Mouse (Mus musculus): ENCODE data around the gene Frrs1l. TPM values are rescaled to one million over a fixed set of nuclear protein-coding genes. Genes with fewer than 3 reads are reported as not detected.
A peak's percentile ranks its signal among the peaks of the same experiment; 100 is the strongest.

Gene Frrs1l
- polyA plus RNA-seq, 1 experiment from 2014 or later = 0.14 TPM

- Histone ChIP-seq H3K27ac (ENCODE audit: low read depth, low read length) (no peak overlapping the region), H3K4me3 (ENCODE audit: low read depth, low read length) (no peak overlapping the region), H3K4me1 (ENCODE audit: control insufficient read depth, insufficient read depth, low read length) (peaks cover 8% of the 10 kb centered on the region), H3K36me3 (ENCODE audit: control insufficient read depth, insufficient read depth, low read length) (no peaks in the 10 kb centered on the region), H3K9me3 (replicated peaks; ENCODE audit: control insufficient read depth, low read length) (no peaks in the 10 kb centered on the region), H3K4me2 (no peak overlapping the region), H3K9ac (ENCODE audit: low read depth, low read length) (no peak overlapping the region), H3K27me3 (ENCODE audit: control insufficient read depth, insufficient read depth, low read length) (no peaks in the 10 kb centered on the region)
- ATAC-seq (replicated peaks; ENCODE audit: insufficient number of reproducible peaks, low FRiP score, low TSS enrichment) = no peak
- 39% methylated on average over 9 of the region's 9 CpGs for WGBS (ENCODE audit: insufficient replicate concordance)
These were observed 32.7 kb downstream of the Frrs1l start for GRCm38 (mm10) chr4:56957518-56957917.

GRCm38 (mm10) chr4:56953235-56953634 lies 37.0 kb downstream of the Frrs1l start:
- Histone ChIP-seq H3K36me3 (ENCODE audit: control insufficient read depth, insufficient read depth, low read length) (no peaks in the 10 kb centered on the region), H3K9ac (ENCODE audit: low read depth, low read length) (no peak overlapping the region), H3K4me1 (ENCODE audit: control insufficient read depth, insufficient read depth, low read length) (peaks cover 8% of the 10 kb centered on the region), H3K9me3 (replicated peaks; ENCODE audit: control insufficient read depth, low read length) (no peaks in the 10 kb centered on the region), H3K4me2 (no peak overlapping the region), H3K27ac (ENCODE audit: low read depth, low read length) (no peak overlapping the region), H3K4me3 (ENCODE audit: low read depth, low read length) (no peak overlapping the region), H3K27me3 (ENCODE audit: control insufficient read depth, insufficient read depth, low read length) (no peaks in the 10 kb centered on the region)
- no peak for ATAC-seq (replicated peaks; ENCODE audit: insufficient number of reproducible peaks, low FRiP score, low TSS enrichment)
- WGBS (ENCODE audit: insufficient replicate concordance) = 42% methylated on average over 6 of the region's 6 CpGs

GRCm38 (mm10) chr4:56951701-56952100 lies 38.5 kb downstream of the Frrs1l start:
- Histone ChIP-seq H3K27me3 (ENCODE audit: control insufficient read depth, insufficient read depth, low read length) (no peaks in the 10 kb centered on the region), H3K9ac (ENCODE audit: low read depth, low read length) (no peak overlapping the region), H3K4me3 (ENCODE audit: low read depth, low read length) (no peak overlapping the region), H3K9me3 (replicated peaks; ENCODE audit: control insufficient read depth, low read length) (no peaks in the 10 kb centered on the region), H3K36me3 (ENCODE audit: control insufficient read depth, insufficient read depth, low read length) (no peaks in the 10 kb centered on the region), H3K4me2 (no peak overlapping the region), H3K4me1 (ENCODE audit: control insufficient read depth, insufficient read depth, low read length) (peaks cover 6% of the 10 kb centered on the region; the same call in 1 of the 2 replicates), H3K27ac (ENCODE audit: low read depth, low read length) (no peak overlapping the region)
- 88% methylated on average over 3 of the region's 3 CpGs for WGBS (ENCODE audit: insufficient replicate concordance)
- ATAC-seq (replicated peaks; ENCODE audit: insufficient number of reproducible peaks, low FRiP score, low TSS enrichment) = no peak

- Histone ChIP-seq H3K27me3 (ENCODE audit: control insufficient read depth, insufficient read depth, low read length) (no peaks in the 10 kb centered on the region), H3K4me3 (ENCODE audit: low read depth, low read length) (no peak overlapping the region), H3K4me1 (ENCODE audit: control insufficient read depth, insufficient read depth, low read length) (peaks cover 12% of the 10 kb centered on the region), H3K36me3 (ENCODE audit: control insufficient read depth, insufficient read depth, low read length) (no peaks in the 10 kb centered on the region), H3K9me3 (replicated peaks; ENCODE audit: control insufficient read depth, low read length) (no peaks in the 10 kb centered on the region), H3K27ac (ENCODE audit: low read depth, low read length) (no peak overlapping the region), H3K4me2 (no peak overlapping the region), H3K9ac (ENCODE audit: low read depth, low read length) (no peak overlapping the region)
- 55% methylated on average over 6 of the region's 6 CpGs for WGBS (ENCODE audit: insufficient replicate concordance)
- no peak for ATAC-seq (replicated peaks; ENCODE audit: insufficient number of reproducible peaks, low FRiP score, low TSS enrichment)
These were observed 40.7 kb downstream of the Frrs1l start for GRCm38 (mm10) chr4:56949494-56949893.

GRCm38 (mm10) chr4:56946641-56947640 lies 43.2 kb downstream of the Frrs1l start, which contains the start of gene Tmem245:
Tmem245 (minus strand) TSS chr4:56947437.
- Histone ChIP-seq H3K9me3 (replicated peaks; ENCODE audit: control insufficient read depth, low read length) (no peaks in the 10 kb centered on the region), H3K4me2 (peak within 1 kb of the TSS; percentile 86), H3K4me3 (ENCODE audit: low read depth, low read length) (peak within 1 kb of the TSS; percentile 56), H3K9ac (ENCODE audit: low read depth, low read length) (peak within 1 kb of the TSS; percentile 86), H3K27ac (ENCODE audit: low read depth, low read length) (peak within 1 kb of the TSS; percentile 84), H3K4me1 (ENCODE audit: control insufficient read depth, insufficient read depth, low read length) (peaks cover 35% of the 10 kb centered on the region), H3K36me3 (ENCODE audit: control insufficient read depth, insufficient read depth, low read length) (no peaks in the 10 kb centered on the region), H3K27me3 (ENCODE audit: control insufficient read depth, insufficient read depth, low read length) (no peaks in the 10 kb centered on the region)
- under 1% methylated on average over 97 of the region's 107 CpGs for WGBS (ENCODE audit: insufficient replicate concordance)
- peak; percentile 92 for ATAC-seq (replicated peaks; ENCODE audit: insufficient number of reproducible peaks, low FRiP score, low TSS enrichment)

GRCm38 (mm10) chr4:56946180-56946579 lies 44.0 kb downstream of the Frrs1l start:
- Histone ChIP-seq H3K4me2 (peak overlapping the region; percentile 86), H3K27ac (ENCODE audit: low read depth, low read length) (peak overlapping the region; percentile 84), H3K9me3 (replicated peaks; ENCODE audit: control insufficient read depth, low read length) (no peaks in the 10 kb centered on the region), H3K4me3 (ENCODE audit: low read depth, low read length) (peak overlapping the region; percentile 56), H3K36me3 (ENCODE audit: control insufficient read depth, insufficient read depth, low read length) (no peaks in the 10 kb centered on the region), H3K9ac (ENCODE audit: low read depth, low read length) (peak overlapping the region; percentile 86), H3K27me3 (ENCODE audit: control insufficient read depth, insufficient read depth, low read length) (no peaks in the 10 kb centered on the region), H3K4me1 (ENCODE audit: control insufficient read depth, insufficient read depth, low read length) (peaks cover 40% of the 10 kb centered on the region)
- no peak for ATAC-seq (replicated peaks; ENCODE audit: insufficient number of reproducible peaks, low FRiP score, low TSS enrichment)
- 1% methylated on average over 14 of the region's 14 CpGs for WGBS (ENCODE audit: insufficient replicate concordance)

GRCm38 (mm10) chr4:56944286-56944685 lies 45.9 kb downstream of the Frrs1l start:
- peak overlapping the region; percentile 47 for H3K9ac ChIP-seq (ENCODE audit: low read depth, low read length)
- no peaks in the 10 kb centered on the region for H3K9me3 ChIP-seq (replicated peaks; ENCODE audit: control insufficient read depth, low read length)
- H3K4me1 ChIP-seq (ENCODE audit: control insufficient read depth, insufficient read depth, low read length) = peaks cover 55% of the 10 kb centered on the region
- H3K4me2 ChIP-seq = peak overlapping the region; percentile 43
- 0 out of 2 replicates have a peak overlapping the region, but pooled peaks have one; percentile 31 for H3K27ac ChIP-seq (ENCODE audit: low read depth, low read length)
- no peak overlapping the region for H3K4me3 ChIP-seq (ENCODE audit: low read depth, low read length)
- WGBS (ENCODE audit: insufficient replicate concordance) = 38% methylated on average over 4 of the region's 4 CpGs
- no peak for ATAC-seq (replicated peaks; ENCODE audit: insufficient number of reproducible peaks, low FRiP score, low TSS enrichment)
- no peaks in the 10 kb centered on the region for H3K27me3 ChIP-seq (ENCODE audit: control insufficient read depth, insufficient read depth, low read length)
- H3K36me3 ChIP-seq (ENCODE audit: control insufficient read depth, insufficient read depth, low read length) = no peaks in the 10 kb centered on the region

- Histone ChIP-seq H3K4me3 (ENCODE audit: low read depth, low read length) (no peak overlapping the region), H3K9me3 (replicated peaks; ENCODE audit: control insufficient read depth, low read length) (no peaks in the 10 kb centered on the region), H3K27ac (ENCODE audit: low read depth, low read length) (peak overlapping the region; percentile 50), H3K27me3 (ENCODE audit: control insufficient read depth, insufficient read depth, low read length) (no peaks in the 10 kb centered on the region), H3K36me3 (ENCODE audit: control insufficient read depth, insufficient read depth, low read length) (peaks cover 2% of the 10 kb centered on the region; the same call in 1 of the 2 replicates), H3K9ac (ENCODE audit: low read depth, low read length) (peak overlapping the region; percentile 43; the same call in 1 of the 2 replicates), H3K4me2 (no peak overlapping the region; the same call in 1 of the 2 replicates), H3K4me1 (ENCODE audit: control insufficient read depth, insufficient read depth, low read length) (peaks cover 62% of the 10 kb centered on the region)
- ATAC-seq (replicated peaks; ENCODE audit: insufficient number of reproducible peaks, low FRiP score, low TSS enrichment) = no peak
- WGBS (ENCODE audit: insufficient replicate concordance) = 59% methylated on average over 1 of the region's 1 CpGs
These were observed 46.9 kb downstream of the Frrs1l start for GRCm38 (mm10) chr4:56943258-56943657.

Data from heart, embryonic 11.5 days (tissue).